Mouse (Mus musculus): Measurements from ENCODE around the gene Ncoa7. TPM values are rescaled to one million over a fixed set of nuclear protein-coding genes. Genes with fewer than 3 reads are reported as not detected.

Ncoa7 gene
- total RNA-seq, 2 experiments from 2014 or later = 97.2 to 104 TPM

- DNase-seq (ENCODE audit: extremely low spot score in 1 of 2, low spot score in 2 of 2) = no peak
- H3K4me3 ChIP-seq = no peak overlapping the region
- no peak overlapping the region for H3K27ac ChIP-seq
- intact Hi-C loops (cut with DNase I) = no loop called here
- TF ChIP-seq CTCF (IDR thresholded peaks at IDR 0.05) = no peak
These were observed 71.7 kb downstream of the Ncoa7 start for GRCm38 (mm10) chr10:30731321-30731914.

GRCm38 (mm10) chr10:30730791-30731190 is 72.3 kb downstream of the Ncoa7 start:
- TF ChIP-seq CTCF (IDR thresholded peaks at IDR 0.05) = no peak
- Histone ChIP-seq H3K27ac (no peak overlapping the region), H3K4me3 (no peak overlapping the region)
- intact Hi-C loops (cut with DNase I) = no loop called here
- no peak for DNase-seq (ENCODE audit: extremely low spot score in 1 of 2, low spot score in 2 of 2)

DNA sequence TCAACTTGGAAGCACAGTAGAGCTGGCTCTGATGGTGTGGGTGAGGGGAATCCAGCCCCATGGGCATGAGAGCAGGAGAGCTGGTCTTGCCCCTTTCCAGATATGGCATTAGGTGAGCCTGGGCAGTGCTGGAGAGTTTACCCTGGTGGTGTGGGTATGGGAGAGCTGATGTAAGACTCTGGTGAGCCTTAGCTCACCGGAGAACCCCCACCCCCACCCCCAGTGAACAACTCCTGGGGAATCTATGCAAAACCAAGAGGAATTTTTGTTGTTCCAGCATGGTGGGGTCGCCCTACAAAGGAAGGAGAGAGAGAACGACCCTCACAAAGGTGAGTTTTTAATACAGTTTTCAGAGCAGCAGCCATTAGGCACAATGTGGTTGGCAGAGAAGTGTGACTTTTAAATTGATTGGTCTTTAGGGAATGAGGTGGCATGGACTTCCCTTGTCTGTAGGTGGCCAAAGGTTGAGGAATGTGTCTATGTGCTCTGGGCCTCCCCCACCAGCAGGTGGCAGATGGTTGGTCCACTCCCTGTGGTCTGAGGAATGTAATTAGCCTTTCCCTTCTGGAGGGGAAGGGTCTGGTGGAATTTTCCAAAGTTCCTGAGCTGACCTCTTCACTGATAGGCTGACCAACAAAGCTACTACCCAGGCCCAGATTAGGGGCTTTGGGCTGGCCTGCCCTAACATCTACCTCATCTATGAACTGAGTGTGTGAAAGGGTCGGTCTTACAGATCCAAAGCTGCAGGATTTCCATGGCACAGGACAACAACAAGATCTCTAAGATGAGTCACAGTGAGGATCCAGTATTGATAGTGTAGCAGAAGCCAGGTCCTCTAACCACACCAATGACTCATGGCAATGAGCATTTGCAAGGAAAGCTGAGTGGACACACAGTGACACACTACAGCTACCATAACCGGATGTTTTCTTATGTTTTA is 73.7 kb downstream of the Ncoa7 start:
- intact Hi-C loops (cut with DNase I) = no loop called here
- Histone ChIP-seq H3K4me3 (no peak overlapping the region), H3K27ac (no peak overlapping the region)
- no peak for DNase-seq (ENCODE audit: extremely low spot score in 1 of 2, low spot score in 2 of 2)
- peak; percentile 9; the same call in 1 of the 2 replicates for TF ChIP-seq CTCF (IDR thresholded peaks at IDR 0.05)

GRCm38 (mm10) chr10:30723014-30723413 is 80.1 kb downstream of the Ncoa7 start:
- DNase-seq (ENCODE audit: extremely low spot score in 1 of 2, low spot score in 2 of 2) = no peak
- H3K27ac ChIP-seq = no peak overlapping the region
- no peak overlapping the region for H3K4me3 ChIP-seq
- intact Hi-C loops (cut with DNase I) = loop anchor here (5.0 kb wide), 1 partner anchor 79 kb away; the partner anchor contains the start of gene Ncoa7
- TF ChIP-seq CTCF (IDR thresholded peaks at IDR 0.05) = no peak

DNA sequence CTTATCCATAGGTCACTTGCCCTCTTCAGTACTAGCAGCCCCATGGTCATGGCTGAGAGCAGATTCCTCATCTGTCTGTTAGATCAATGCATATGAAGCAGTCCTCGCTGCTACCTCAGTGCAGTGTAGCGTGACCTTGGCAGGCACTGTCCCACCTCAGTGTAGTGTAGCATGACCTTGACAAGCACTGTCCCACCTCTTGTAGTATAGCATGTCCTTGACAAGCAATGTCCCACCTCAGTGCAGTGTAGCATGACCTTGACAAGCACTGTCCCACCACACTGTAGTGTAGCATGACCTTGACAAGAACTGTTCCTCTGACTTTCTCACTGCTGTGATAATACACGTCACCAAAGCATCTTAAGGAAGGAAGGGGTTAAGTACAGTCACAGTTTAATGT is 82.6 kb downstream of the Ncoa7 start:
- TF ChIP-seq CTCF (IDR thresholded peaks at IDR 0.05) = no peak
- intact Hi-C loops (cut with DNase I) = loop anchor here (5.0 kb wide), 1 partner anchor 82 kb away; the partner anchor contains the start of gene Ncoa7

GRCm38 (mm10) chr10:30719947-30720346 is 83.2 kb downstream of the Ncoa7 start:
- DNase-seq (ENCODE audit: extremely low spot score in 1 of 2, low spot score in 2 of 2) = no peak
- H3K27ac ChIP-seq = no peak overlapping the region
- no peak overlapping the region for H3K4me3 ChIP-seq
- TF ChIP-seq CTCF (IDR thresholded peaks at IDR 0.05) = no peak
- intact Hi-C loops (cut with DNase I) = loop anchor here (5.0 kb wide), 1 partner anchor 82 kb away; the partner anchor contains the start of gene Ncoa7

More for the DNA sequence above, 82.6 kb downstream of the Ncoa7 start:
- Histone ChIP-seq H3K4me3 (no peak overlapping the region), H3K27ac (no peak overlapping the region)
- no peak for DNase-seq (ENCODE audit: extremely low spot score in 1 of 2, low spot score in 2 of 2)

GRCm38 (mm10) chr10:30718703-30719340 is 84.3 kb downstream of the Ncoa7 start:
- intact Hi-C loops (cut with DNase I) = no loop called here
- Histone ChIP-seq H3K4me3 (no peak overlapping the region), H3K27ac (no peak overlapping the region)
- peak; percentile 73 for TF ChIP-seq CTCF (IDR thresholded peaks at IDR 0.05)
- no peak for DNase-seq (ENCODE audit: extremely low spot score in 1 of 2, low spot score in 2 of 2)

- Histone ChIP-seq H3K27ac (no peak overlapping the region), H3K4me3 (no peak overlapping the region)
- intact Hi-C loops (cut with DNase I) = no loop called here
- DNase-seq (ENCODE audit: extremely low spot score in 1 of 2, low spot score in 2 of 2) = no peak
- no peak for TF ChIP-seq CTCF (IDR thresholded peaks at IDR 0.05)
These were observed 87.0 kb downstream of the Ncoa7 start for GRCm38 (mm10) chr10:30716171-30716570.

DNA sequence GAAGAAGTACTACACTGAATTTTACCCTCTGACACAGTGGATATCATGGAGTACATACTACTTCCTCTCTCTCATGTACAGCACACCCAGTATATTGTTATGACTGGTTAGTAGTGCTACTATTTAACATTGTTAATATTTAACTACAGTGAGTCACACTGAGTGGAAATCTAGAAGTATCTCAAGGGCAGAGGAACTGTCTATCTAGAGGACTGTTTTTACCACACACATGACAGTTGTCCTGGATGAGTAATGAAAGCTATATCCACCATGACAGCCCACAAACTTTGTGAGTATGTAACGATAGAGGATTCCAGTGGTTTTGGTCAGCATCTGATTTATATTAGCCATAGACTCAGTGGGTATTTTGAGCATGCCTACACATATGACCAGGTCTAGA is 90.6 kb downstream of the Ncoa7 start:
- intact Hi-C loops (cut with DNase I) = no loop called here
- H3K4me3 ChIP-seq = no peak overlapping the region
- no peak for TF ChIP-seq CTCF (IDR thresholded peaks at IDR 0.05)
- H3K27ac ChIP-seq = no peak overlapping the region
- DNase-seq (ENCODE audit: extremely low spot score in 1 of 2, low spot score in 2 of 2) = no peak

DNA sequence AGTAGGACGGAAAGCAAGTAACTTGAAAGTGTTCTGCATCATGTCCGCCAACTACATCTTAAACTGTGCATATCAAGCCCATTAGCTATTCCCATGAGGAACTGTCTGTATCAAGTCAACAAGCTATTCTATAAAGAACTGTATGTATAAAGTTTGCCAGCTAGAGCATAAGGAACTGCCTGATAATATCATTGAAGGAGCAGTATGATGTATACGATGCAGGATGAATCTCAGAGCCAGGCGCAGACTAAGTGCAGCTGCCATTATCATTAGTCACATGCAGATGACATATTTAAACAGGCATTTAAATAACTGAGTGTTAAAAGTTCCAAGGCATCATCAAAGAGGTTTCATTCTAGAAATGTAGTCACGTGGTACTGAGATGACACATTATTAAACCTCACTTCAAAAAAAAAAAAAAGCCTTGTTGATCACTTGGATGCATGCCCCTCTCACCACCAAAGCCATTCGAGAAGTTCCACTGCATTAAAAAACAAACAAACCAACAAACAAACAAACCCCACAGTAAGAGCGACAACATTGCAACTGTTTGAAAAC is 93.2 kb downstream of the Ncoa7 start:
- no peak overlapping the region for H3K27ac ChIP-seq
- TF ChIP-seq CTCF (IDR thresholded peaks at IDR 0.05) = no peak
- no peak for DNase-seq (ENCODE audit: extremely low spot score in 1 of 2, low spot score in 2 of 2)
- H3K4me3 ChIP-seq = no peak overlapping the region
- intact Hi-C loops (cut with DNase I) = no loop called here

- intact Hi-C loops (cut with DNase I) = no loop called here
- DNase-seq (ENCODE audit: extremely low spot score in 1 of 2, low spot score in 2 of 2) = no peak
- Histone ChIP-seq H3K4me3 (no peak overlapping the region), H3K27ac (no peak overlapping the region)
- TF ChIP-seq CTCF (IDR thresholded peaks at IDR 0.05) = no peak
These were observed 95.1 kb downstream of the Ncoa7 start for GRCm38 (mm10) chr10:30708039-30708438.

GRCm38 (mm10) chr10:30702663-30703062 is 100.5 kb downstream of the Ncoa7 start:
- Histone ChIP-seq H3K27ac (no peak overlapping the region), H3K4me3 (no peak overlapping the region)
- no peak for TF ChIP-seq CTCF (IDR thresholded peaks at IDR 0.05)
- DNase-seq (ENCODE audit: extremely low spot score in 1 of 2, low spot score in 2 of 2) = no peak
- intact Hi-C loops (cut with DNase I) = no loop called here
